Mouse (Mus musculus): Measurements from ENCODE around the gene Bsnd. TPM values are rescaled to one million over a fixed set of nuclear protein-coding genes. Genes with fewer than 3 reads are reported as not detected.

Gene Bsnd
- total RNA-seq, 4 experiments from 2014 or later, result not detected

GRCm38 (mm10) chr4:106483215-106483727 lies 8.8 kb downstream of the Bsnd start:
- no peak for DNase-seq (ENCODE audit: low spot score)

DNA sequence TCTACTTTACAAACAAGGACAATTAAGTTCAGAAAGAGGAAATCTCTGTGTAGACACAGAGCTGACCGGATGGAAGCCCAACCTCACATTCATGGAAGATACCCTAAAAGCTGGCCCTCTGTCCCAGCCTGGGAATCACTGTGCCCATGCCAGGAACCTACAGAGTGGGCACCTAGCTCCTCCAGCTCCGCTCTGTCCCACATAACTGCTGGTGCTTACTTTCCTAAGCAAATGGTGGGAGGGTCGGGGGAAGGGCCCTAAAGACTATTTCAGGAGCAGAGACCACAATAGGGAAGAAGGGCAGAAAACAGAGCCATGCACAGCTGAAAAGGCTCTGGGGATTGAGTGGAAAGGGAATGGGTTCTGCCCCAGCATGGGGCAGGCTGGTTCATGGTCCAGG lies 11.5 kb downstream of the Bsnd start:
- DNase-seq (ENCODE audit: low spot score), result no peak

DNA sequence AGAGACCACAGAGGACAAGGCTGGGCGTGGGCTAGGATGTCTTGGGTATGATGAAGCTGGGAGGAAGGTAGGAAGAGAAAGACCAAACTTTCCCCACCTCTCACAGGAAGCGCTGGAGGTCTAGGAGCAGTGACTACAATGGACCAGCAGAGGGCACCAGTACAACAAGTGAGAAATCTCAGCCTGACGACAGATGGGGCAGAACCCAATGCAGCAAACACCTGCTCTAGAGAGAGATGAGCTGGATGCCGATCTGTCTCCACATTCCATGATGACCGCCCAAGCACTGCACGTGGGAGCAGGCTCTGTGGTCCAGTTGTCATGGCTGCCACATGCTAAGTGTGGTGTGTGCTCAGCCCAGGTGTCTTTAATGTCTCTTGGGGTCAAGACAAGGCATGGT lies 17.8 kb downstream of the Bsnd start:
- DNase-seq (ENCODE audit: low spot score), result peak; percentile 9

GRCm38 (mm10) chr4:106472335-106472734 lies 19.7 kb downstream of the Bsnd start:
- peak; percentile 51 for DNase-seq (ENCODE audit: low spot score)

- DNase-seq (ENCODE audit: low spot score), result peak; percentile 53
Measured at GRCm38 (mm10) chr4:106470921-106471320, 21.2 kb downstream of the Bsnd start.

DNA sequence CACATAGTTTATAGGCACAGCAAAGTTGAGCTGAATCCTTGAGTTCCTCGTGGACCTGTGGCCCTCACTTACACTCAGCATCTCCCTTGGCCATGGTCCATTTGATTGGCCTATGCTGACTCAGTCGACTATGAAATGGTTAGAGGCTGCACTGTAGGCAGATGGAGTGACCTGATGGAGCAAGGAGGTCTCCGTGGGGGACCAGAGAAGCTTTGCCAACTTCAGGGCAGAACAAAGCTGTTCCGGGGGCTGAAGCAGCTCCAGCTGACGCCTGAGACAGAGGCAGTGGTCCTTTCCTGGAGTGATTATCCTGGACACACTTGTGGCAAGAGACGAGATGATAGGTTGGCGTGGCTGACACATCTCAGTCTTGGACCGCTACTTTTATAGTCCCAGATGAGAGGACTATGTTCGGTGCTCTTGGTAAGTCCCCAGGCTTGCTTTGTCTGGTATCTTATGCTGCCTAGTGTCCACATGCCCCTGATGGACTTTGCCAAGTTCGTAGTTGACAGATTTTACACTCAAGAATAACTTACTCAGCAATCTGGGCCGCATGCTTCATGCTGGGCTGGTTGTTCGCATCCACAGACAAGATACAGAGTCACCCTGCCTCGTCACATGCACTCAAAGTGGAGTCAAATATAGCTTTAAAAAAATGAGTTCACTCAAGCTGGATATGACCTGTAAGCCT lies 24.5 kb downstream of the Bsnd start:
- no peak for DNase-seq (ENCODE audit: low spot score)

GRCm38 (mm10) chr4:106463174-106463801 lies 28.8 kb downstream of the Bsnd start:
- DNase-seq (ENCODE audit: low spot score), result no peak

DNA sequence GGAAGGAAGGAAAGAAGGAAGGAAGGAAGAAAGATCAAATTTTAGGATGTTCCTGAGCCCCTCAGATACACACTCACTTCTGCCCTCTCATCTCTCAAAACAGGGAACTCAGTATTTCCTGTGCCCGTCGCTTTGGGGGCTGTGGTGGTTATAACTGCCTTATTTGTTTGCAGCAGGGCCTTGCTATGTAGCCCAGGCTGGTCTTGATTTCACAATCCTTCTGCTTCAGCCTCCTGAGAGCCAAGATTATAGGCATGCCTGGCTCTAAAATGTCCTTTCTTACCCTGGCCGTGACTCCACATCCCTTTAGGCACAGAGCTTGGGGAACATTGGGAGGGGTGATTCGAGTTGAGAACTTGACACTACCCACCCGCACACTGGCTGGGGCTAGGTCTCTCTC lies 29.6 kb downstream of the Bsnd start:
- no peak for DNase-seq (ENCODE audit: low spot score)

DNA sequence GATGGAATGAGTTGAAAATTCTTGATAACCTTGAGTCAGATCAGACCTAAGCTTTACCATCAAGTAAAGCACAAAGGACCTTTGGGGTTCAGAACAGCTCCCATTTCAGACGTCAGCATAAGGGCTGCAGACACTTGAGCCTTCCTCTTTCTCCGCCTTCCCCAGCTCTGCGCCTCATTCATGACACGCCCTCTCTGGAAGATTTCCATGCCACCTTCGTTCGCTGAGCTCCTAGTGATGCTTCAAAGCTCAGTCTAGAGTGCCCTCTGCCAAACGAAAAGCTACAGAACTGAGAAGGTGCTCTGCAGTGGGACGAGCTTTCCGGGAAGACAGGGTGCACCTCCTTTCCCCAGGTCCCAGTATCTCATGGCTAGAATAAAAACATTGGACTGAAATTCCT lies 30.1 kb downstream of the Bsnd start:
- no peak for DNase-seq (ENCODE audit: low spot score)

GRCm38 (mm10) chr4:106454541-106454940 lies 37.5 kb downstream of the Bsnd start:
- no peak for DNase-seq (ENCODE audit: low spot score)

- DNase-seq (ENCODE audit: low spot score), result no peak
Measured at GRCm38 (mm10) chr4:106453516-106453915, 38.6 kb downstream of the Bsnd start.

DNA sequence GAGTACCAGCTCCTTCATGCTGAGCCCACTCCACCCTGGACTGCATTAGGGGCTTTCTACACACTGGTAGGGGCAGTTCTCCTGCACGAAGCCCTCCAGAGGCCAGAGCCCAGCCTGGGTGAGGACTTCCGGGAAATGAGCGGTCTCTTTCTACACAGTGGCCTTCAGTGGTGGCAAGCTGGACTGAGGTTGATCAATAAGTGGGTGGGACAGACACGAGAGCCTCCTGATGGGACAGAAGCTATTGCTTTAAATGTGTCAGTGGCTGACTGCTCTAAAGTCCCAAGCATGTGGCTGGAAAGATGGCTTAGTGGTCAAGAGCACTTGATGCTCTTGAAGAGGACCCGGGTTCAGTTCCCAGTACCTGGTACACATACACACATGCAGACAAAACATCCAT lies 39.0 kb downstream of the Bsnd start:
- DNase-seq (ENCODE audit: low spot score), result no peak

DNA sequence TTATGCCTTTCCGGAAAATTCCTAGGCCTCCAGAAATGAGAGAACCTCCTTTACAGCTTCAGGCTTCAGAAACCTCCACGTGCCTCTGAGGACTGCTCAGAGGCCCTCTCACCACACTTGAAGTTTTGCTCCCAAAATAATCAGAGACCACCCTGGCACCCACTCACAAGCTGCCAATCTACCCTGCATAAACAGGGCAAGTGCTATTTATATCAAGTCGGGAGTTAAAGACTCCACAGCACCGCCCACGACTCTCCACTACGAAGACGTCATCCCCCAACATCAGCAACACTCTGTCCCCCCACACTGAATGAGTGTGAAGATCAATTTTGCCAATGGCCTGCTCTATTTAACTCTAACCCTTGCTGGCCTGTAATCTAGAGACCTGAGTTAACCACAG lies 39.7 kb downstream of the Bsnd start:
- DNase-seq (ENCODE audit: low spot score), result no peak

DNA sequence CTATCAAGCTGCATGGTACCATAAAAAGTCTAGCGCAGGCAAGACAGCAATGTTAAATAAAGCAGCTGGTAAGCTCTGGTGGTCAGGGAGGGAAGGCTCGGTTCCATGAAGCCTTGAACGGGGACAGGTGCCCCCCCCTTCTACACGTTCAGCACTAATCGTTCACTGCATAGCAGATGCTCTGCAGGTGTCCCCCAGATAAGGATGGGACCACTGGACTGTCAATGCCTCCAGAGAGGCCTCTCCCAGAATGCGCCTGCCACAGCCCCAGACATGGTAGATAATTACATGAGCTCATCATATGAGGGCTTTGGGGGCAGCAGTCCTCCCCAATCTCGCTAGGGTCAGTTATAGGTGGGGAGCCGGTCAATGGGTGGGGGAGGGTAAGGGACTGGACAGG lies 42.8 kb downstream of the Bsnd start:
- no peak for DNase-seq (ENCODE audit: low spot score)

- DNase-seq (ENCODE audit: low spot score), result no peak
Measured at GRCm38 (mm10) chr4:106443182-106443581, 48.9 kb downstream of the Bsnd start.

DNA sequence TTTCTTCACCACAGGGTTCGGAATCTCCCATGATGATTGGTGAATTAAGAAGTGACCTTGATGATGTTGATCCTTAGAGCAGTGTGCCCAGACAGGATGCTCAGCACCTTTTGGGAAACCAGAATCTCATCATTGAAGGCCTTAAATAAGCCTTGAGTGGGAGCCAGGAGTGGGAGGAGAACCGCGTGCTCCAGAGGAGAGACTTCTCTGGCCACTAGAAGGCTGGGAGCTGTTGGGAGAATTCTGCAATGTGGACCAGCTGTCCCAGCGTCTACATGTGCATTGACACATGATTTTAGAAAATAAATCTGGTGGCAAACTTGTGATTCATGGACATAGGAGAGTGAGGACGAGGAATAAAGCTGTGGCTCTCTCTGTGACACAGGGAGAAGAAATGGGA lies 53.3 kb downstream of the Bsnd start:
- DNase-seq (ENCODE audit: low spot score), result no peak

GRCm38 (mm10) chr4:106437207-106437606 lies 54.9 kb downstream of the Bsnd start:
- no peak for DNase-seq (ENCODE audit: low spot score)

DNA sequence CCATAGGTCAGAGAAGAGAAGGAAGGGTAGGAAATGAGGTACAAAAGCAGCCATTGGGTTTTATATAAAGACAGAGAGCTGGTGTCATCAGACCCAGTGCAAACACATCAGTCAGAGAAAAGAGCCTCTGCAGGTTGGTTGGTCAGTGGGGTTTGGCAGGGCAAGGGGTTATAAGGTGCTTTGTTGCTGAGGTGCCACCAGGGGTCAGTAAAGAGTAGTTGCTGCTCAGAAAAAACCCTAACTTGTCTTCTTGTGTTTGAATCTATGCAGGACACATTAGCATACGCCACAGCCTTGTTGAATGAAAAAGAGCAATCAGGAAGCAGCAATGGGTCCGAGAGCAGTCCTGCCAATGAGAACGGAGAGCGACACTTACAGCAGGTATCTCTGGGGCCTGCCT lies 55.6 kb downstream of the Bsnd start:
- no peak for DNase-seq (ENCODE audit: low spot score)

DNA sequence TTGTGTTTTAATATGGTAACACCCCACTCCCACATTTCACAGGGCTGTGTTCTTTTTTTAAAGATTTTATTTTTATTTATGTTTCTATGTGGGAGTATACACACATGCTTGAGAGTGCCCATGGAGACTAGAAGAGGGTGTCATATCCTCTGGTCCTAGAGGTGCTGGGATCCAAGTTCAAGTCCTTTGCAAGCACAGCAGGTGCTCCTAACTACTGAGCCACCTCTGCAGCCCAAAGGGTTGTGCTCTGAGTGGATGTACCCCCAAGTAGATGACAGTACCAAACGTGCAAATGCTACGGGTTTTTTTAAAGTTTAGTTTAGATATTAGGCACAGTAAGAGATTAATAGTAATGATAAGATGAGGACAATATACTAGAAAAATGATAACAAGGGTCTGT lies 56.7 kb downstream of the Bsnd start:
- DNase-seq (ENCODE audit: low spot score), result no peak
